Mouse (Mus musculus) heart, embryonic 15.5 days (tissue): ENCODE data around the gene Tlcd2. TPM values are rescaled to one million over a fixed set of nuclear protein-coding genes. Genes with fewer than 3 reads are reported as not detected.

Experiments used
- ATAC-seq: fragments of 200-750 bp; cut with Nextera tagmentation; replicated peaks from 2 replicates; pipeline ENCODE4 v1.8.0; 2017; ENCODE audit warnings: low read depth, moderate TSS enrichment; ENCODE audit not compliant: insufficient number of reproducible peaks, insufficient read depth, low FRiP score
- H3K27ac ChIP-seq: fragments of 300-500 bp; sonication (generic); 2 replicates; pipeline ENCODE4 v1.5.1; 2015; ENCODE audit warnings: mild to moderate bottlenecking, inconsistent platforms
- H3K27me3 ChIP-seq: fragments of 300-500 bp; sonication (generic); 2 replicates; pipeline ENCODE4 v1.6.1; 2015; ENCODE audit warnings: inconsistent platforms
- H3K36me3 ChIP-seq: fragments of 300-500 bp; sonication (generic); 2 replicates; pipeline ENCODE4 v1.6.1; 2015; ENCODE audit warnings: mild to moderate bottlenecking, inconsistent platforms
- H3K4me1 ChIP-seq: fragments of 300-500 bp; sonication (generic); replicated peaks from 2 replicates; pipeline ENCODE4 v1.6.1; 2015; ENCODE audit warnings: inconsistent platforms
- H3K4me2 ChIP-seq: fragments of 300-500 bp; sonication (generic); 2 replicates; pipeline ENCODE4 v1.6.1; 2015; ENCODE audit warnings: inconsistent platforms, mild to moderate bottlenecking, moderate library complexity
- H3K4me3 ChIP-seq: fragments of 300-500 bp; sonication (generic); 2 replicates; pipeline ENCODE4 v1.5.1; 2015; ENCODE audit warnings: mild to moderate bottlenecking, inconsistent platforms
- H3K9ac ChIP-seq: fragments of 300-500 bp; sonication (generic); 2 replicates; pipeline ENCODE4 v1.6.1; 2015; ENCODE audit warnings: mild to moderate bottlenecking, inconsistent platforms
- H3K9me3 ChIP-seq: fragments of 300-500 bp; sonication (generic); replicated peaks from 2 replicates; pipeline ENCODE4 v1.6.1; 2016; ENCODE audit warnings: inconsistent platforms
- WGBS: fragments of 180-500 bp; shearing (Covaris S2); methylation state at CpG from one replicate; pipeline ENCODE4 v1.1.7; 2015; ENCODE audit warnings: mixed read lengths; 5-methylcytosine and 5-hydroxymethylcytosine counted together
- polyA plus RNA-seq: library from polyadenylated mRNA; unstranded; fragments of >200 nt; fragmentation: Nextera tagmentation; extraction: Ambion mirVana; gene quantifications from 2 replicates; pipeline ENCODE4 v1.2.1, GENCODE M21; 2015

Gene Tlcd2
- polyA plus RNA-seq, 1 experiment from 2014 or later: 7.9 TPM

DNA sequence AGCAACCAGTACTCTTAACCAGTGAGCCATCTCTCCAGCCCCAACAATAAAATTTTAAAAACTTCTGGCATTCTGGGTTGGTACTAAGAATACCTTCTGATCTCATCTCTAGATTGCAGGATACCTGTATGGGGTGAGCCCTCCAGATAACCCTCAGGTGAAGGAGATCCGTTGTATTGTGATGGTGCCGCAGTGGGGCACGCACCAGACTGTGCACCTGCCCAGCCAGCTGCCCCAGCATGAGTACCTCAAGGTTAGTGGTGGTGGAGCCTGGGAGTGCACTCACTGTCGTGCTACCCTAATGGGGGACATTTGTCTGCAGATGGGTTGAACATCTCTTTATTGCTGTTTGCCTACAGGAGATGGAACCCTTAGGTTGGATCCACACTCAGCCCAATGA is 46.6 kb downstream of the Tlcd2 start:
- Histone ChIP-seq H3K4me3 (no peak overlapping the region), H3K9me3 (no peaks in the 10 kb centered on the region), H3K27me3 (no peaks in the 10 kb centered on the region), H3K36me3 (peaks cover 56% of the 10 kb centered on the region), H3K9ac (no peak overlapping the region), H3K4me2 (no peak overlapping the region), H3K4me1 (peaks cover 27% of the 10 kb centered on the region), H3K27ac (no peak overlapping the region)
- WGBS: 94% methylated on average over 4 of the region's 4 CpGs
- no peak for ATAC-seq

DNA sequence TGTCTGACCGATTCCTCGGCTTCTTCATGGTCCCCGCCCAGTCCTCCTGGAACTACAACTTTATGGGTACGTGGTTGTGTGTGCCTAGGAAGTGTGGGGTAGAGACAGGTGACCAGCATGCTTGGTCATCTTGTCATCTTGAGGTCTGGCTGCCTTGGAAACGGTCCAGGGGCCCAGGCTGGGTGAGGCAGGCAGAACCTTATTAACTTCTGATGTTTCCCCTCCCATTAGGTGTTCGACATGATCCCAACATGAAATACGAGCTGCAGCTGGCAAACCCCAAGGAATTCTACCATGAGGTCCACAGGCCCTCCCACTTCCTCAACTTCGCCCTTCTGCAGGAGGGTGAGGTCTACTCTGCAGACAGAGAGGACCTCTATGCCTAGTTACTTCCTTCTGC is 47.4 kb downstream of the Tlcd2 start:
- peaks cover 27% of the 10 kb centered on the region for H3K4me1 ChIP-seq
- H3K4me3 ChIP-seq: no peak overlapping the region
- 68% methylated on average over 8 of the region's 8 CpGs for WGBS
- H3K27ac ChIP-seq: peak overlapping the region; percentile 96
- H3K27me3 ChIP-seq: no peaks in the 10 kb centered on the region
- no peaks in the 10 kb centered on the region for H3K9me3 ChIP-seq
- no peak overlapping the region for H3K4me2 ChIP-seq
- H3K9ac ChIP-seq: no peak overlapping the region
- peaks cover 49% of the 10 kb centered on the region for H3K36me3 ChIP-seq
- no peak for ATAC-seq

DNA sequence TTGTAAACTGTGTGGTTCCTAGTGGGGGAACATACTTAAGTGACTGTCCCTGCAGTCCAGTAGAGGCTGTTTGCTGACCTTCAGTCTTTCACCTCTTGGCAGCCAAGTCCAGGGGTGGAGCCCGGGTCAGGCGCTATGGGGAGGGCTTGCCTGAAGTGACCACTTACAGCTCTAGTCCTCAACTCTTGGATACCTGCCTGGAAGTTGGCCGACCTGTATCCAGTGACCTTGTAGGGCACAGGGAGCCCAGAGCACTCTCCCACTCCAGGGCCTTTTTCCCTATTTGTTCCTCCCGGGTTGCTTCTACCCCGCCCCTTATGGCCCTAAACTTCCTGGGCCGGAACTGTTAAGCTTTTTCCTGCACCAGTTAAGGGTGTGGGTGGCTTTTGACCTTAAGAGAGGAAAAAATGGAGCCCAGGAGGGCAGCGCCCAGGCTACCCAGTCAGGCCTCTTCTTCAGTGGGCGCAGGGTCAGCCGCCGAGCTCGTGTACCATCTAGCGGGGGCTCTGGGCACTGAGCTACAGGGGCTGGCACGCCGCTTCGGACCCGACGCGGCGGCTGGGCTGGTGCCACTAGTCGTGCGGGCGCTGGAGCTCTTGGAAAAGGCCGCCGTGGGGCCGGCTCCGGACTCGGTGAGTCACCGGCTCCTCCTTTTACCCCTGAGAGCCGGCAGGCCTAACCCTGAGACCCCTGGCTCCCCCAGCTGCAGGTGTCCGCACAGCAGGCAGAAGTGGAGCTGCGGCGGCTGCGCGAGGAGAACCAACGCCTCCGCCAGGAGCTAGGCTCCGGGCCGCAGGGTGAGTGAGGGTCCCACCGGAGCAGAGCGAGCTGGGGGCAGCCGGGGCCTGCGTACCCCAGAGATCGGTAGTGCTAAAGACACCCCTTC is 48.5 kb downstream of the Tlcd2 start, which contains the start of gene Rilp:
TSS of gene Rilp (plus strand) at position 354 of the 886 bp plus-strand sequence.
- 3% methylated on average over 42 of the region's 43 CpGs for WGBS
- peak; percentile 68 for ATAC-seq
- H3K9me3 ChIP-seq: no peaks in the 10 kb centered on the region

DNA sequence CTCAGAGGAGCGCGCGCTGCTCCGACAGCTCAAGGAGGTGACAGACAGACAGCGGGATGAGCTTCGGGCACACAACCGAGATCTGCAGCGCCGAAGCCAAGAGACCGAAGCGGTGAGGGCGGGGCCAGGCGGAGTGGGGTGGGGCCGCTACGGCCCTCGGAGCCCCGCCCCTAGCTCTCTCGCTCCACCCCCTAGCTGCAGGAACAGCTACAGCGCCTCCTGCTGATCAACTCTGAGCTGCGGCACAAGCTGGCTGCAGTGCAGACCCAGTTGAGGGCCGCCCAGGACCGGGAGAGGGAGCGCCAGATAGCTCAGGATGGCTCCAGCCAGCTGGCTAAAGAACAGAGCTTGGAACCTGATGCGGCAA is 49.1 kb downstream of the Tlcd2 start:
- H3K9me3 ChIP-seq: no peaks in the 10 kb centered on the region
- H3K9ac ChIP-seq: peak overlapping the region; percentile 79
- 3% methylated on average over 24 of the region's 24 CpGs for WGBS
- H3K4me1 ChIP-seq: peaks cover 27% of the 10 kb centered on the region
- H3K27me3 ChIP-seq: no peaks in the 10 kb centered on the region
- peak overlapping the region; percentile 64 for H3K4me3 ChIP-seq
- peak overlapping the region; percentile 96 for H3K27ac ChIP-seq
- peak overlapping the region; percentile 97 for H3K4me2 ChIP-seq
- peaks cover 33% of the 10 kb centered on the region for H3K36me3 ChIP-seq
- peak; percentile 78 for ATAC-seq

More for the DNA sequence above, 48.5 kb downstream of the Tlcd2 start, which contains the start of gene Rilp:
- peak within 1 kb of the TSS; percentile 96 for H3K27ac ChIP-seq
- peak within 1 kb of the TSS; percentile 79 for H3K9ac ChIP-seq
- H3K36me3 ChIP-seq: peaks cover 38% of the 10 kb centered on the region
- H3K27me3 ChIP-seq: no peaks in the 10 kb centered on the region
- H3K4me3 ChIP-seq: peak within 1 kb of the TSS; percentile 64
- H3K4me2 ChIP-seq: peak within 1 kb of the TSS; percentile 97
- peaks cover 27% of the 10 kb centered on the region for H3K4me1 ChIP-seq

DNA sequence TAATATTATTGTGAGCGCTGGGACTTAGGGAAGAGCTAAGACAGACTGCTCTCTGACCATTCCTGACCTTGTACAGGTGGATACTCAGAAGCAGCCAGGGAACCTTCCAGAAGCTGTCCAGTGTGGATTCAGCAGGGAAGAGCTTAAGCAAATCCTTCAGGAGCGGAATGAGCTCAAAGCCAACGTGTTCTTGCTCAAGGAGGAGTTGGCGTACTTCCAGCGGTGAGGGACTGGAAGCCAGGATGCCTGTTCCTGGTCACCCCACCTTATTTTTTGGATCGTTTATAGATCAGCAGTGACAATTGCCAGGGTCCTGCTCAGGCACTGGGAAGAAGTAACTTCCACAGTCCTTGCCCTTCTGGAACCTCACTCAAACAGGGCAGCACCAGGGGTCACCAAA is 49.7 kb downstream of the Tlcd2 start:
- Histone ChIP-seq H3K4me2 (peak overlapping the region; percentile 97; the same call in 1 of the 2 replicates), H3K36me3 (peaks cover 27% of the 10 kb centered on the region)

DNA sequence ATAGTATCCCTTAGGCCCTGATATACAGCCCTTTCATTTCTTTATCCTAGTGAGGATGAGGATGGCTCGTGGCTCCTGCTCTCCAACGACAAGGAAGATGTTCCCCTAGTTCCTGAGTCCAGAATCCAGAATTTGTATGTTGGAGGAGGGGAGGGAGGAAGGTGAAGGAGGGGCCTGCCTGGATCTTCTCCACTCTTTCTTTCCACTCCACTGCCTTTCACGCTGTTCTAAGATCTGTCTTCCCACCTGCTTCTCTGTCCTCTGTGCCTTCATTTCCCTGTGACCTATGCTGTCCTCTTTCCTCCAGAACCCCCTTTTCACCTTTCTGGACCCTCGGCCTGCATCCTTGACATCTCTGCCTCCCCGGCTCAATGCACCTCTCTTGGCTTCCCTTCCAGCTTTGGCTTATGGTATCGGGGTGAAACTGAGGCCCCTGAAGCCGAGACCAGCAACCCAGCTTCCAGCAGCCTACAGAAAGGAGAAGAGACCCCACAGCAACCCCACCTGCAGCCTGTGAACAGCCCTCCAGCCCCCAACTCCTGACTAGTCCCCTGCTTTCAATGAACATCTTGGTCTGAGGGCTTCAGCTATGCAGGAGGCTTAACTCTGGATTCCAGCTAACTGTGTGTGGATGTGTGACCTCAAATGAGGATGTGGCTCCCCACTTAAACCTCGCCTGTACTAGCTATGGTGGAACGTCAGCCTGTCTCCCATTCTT is 50.9 kb downstream of the Tlcd2 start:
- H3K27me3 ChIP-seq: no peaks in the 10 kb centered on the region
- no peak overlapping the region for H3K4me3 ChIP-seq
- H3K4me2 ChIP-seq: no peak overlapping the region
- H3K36me3 ChIP-seq: peaks cover 17% of the 10 kb centered on the region
- 77% methylated on average over 9 of the region's 9 CpGs for WGBS
- H3K9ac ChIP-seq: no peak overlapping the region
- H3K27ac ChIP-seq: no peak overlapping the region
- no peaks in the 10 kb centered on the region for H3K9me3 ChIP-seq
- H3K4me1 ChIP-seq: peaks cover 27% of the 10 kb centered on the region
- no peak for ATAC-seq

More for the DNA sequence above, 49.7 kb downstream of the Tlcd2 start:
- no peaks in the 10 kb centered on the region for H3K9me3 ChIP-seq
- H3K4me1 ChIP-seq: peaks cover 27% of the 10 kb centered on the region
- WGBS: 73% methylated on average over 6 of the region's 6 CpGs
- peak overlapping the region; percentile 96; the same call in 1 of the 2 replicates for H3K27ac ChIP-seq
- no peak for ATAC-seq
- H3K27me3 ChIP-seq: no peaks in the 10 kb centered on the region
- H3K4me3 ChIP-seq: peak overlapping the region; percentile 64; the same call in 1 of the 2 replicates
- no peak overlapping the region for H3K9ac ChIP-seq

DNA sequence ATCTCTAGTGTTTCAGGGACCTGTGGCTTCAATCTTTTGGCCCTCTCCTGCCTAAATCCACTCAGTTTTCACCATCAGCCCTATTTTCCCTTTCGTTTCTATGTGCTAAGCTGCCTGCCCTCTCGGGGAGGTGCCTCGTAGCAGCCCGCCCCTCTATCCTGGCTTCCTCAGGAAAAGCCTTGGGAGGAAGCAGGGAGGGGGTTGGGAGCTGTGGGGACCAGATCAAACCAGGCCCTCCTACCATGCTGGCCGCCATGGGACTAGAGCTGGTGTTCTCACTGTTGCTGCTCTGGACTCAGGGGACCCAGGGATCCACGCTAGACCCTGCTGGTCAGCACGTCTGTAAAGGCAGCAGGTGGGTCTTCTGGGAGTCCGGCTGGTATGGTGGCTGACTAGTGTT is 51.8 kb downstream of the Tlcd2 start, which contains the start of gene Scarf1:
TSS of gene Scarf1 (plus strand) at position 205 of the 400 bp plus-strand sequence.
- Histone ChIP-seq H3K27ac (peak within 1 kb of the TSS; percentile 55), H3K27me3 (no peaks in the 10 kb centered on the region), H3K4me3 (peak within 1 kb of the TSS; percentile 40), H3K9ac (peak within 1 kb of the TSS; percentile 34), H3K36me3 (peaks cover 8% of the 10 kb centered on the region), H3K4me1 (peaks cover 27% of the 10 kb centered on the region), H3K9me3 (no peaks in the 10 kb centered on the region), H3K4me2 (peak within 1 kb of the TSS; percentile 50)
- no peak for ATAC-seq
- WGBS: 60% methylated on average over 8 of the region's 8 CpGs

DNA sequence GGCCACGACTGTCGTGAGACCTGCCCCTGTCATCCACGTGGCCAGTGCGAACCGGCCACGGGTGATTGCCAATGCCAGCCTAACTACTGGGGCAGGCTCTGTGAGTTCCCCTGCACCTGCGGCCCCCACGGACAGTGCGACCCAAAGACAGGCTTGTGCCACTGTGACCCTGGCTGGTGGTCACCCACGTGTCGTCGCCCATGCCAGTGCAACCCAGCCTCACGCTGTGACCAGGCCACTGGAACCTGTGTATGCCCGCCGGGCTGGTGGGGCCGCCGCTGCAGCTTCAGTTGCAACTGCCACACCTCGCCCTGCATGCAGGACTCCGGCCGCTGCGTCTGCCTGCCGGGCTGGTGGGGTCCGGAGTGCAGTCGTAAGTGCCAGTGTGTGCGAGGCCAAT is 53.7 kb downstream of the Tlcd2 start:
- Histone ChIP-seq H3K4me1 (peaks cover 11% of the 10 kb centered on the region), H3K4me2 (no peak overlapping the region), H3K27me3 (no peaks in the 10 kb centered on the region), H3K9ac (no peak overlapping the region), H3K9me3 (no peaks in the 10 kb centered on the region), H3K4me3 (no peak overlapping the region), H3K36me3 (no peaks in the 10 kb centered on the region), H3K27ac (no peak overlapping the region)
- no peak for ATAC-seq
- WGBS: 88% methylated on average over 25 of the region's 25 CpGs

DNA sequence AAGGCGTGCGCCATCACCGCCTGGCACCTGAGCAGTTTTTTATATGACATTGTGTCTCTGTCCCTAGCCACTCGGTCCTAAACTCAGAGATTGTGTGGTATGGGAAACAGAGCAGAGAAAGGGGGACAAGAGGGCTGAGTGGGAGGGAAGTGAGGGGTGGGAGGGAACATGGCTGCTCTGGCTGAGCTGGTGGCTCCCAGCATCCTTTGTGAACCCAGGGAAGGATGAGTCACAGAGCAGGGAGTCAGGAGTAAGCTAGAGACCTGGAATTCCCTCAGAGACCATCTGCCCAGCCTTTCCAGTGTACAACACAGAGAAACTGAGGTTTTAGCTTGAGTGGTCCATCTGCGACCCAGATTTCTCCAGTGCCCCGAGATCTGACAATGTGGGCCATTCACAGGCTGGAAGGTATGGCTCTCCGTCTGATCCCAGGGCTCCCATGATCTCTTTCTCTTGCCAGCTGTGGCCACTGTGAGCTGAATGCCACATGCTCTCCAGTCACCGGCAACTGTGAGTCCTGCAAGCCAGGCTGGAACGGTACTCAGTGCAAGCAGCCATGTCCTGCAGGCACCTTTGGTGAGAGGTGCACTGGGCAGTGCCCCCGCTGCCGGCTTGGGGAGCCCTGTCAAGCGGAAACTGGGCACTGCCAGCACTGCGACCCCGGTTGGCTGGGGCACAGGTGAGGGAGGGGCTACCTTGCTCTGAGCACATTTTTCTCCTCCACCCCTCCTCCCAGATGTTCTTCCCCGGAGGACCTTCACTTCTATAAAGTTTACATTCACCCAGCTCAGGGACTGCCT is 58.5 kb downstream of the Tlcd2 start:
- ATAC-seq: no peak
- Histone ChIP-seq H3K4me3 (no peak overlapping the region), H3K4me1 (no peaks in the 10 kb centered on the region), H3K27ac (no peak overlapping the region), H3K27me3 (no peaks in the 10 kb centered on the region), H3K36me3 (no peaks in the 10 kb centered on the region), H3K9me3 (no peaks in the 10 kb centered on the region), H3K4me2 (no peak overlapping the region), H3K9ac (no peak overlapping the region)
- WGBS: 72% methylated on average over 15 of the region's 15 CpGs
